In the genomic region with DNA sequence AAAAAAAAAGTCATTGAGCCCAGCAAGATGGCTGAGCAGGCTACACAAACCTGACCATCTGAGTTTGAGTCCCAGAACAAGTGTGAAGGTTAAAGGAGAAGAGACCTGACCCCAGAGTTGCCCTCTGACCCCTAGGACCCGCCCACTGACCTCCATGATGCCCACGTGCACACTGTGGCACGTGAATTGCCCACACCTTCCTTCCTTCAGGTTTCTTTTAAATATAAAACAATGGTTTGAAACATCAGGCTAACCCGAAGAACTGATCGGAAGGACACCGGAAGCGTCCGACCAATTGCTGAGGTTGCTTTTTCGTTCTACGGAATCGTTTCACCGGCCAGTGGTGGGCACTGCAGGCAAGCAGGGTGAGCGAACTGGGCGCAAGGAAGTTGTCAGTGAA, we compare ENCODE assay signal across 22 mouse cellular contexts.
A peak's percentile ranks its signal among the peaks of the same experiment; 100 is the strongest.
DNase-seq lines count a peak whose midpoint lies in the region; ATAC-seq and TF ChIP-seq lines count a peak whose summit lies in the region.
"Had no signal": no experiment of that assay in that cellular context is flagged by ENCODE, and none has a peak within 500 bp of the region (broad histone marks: within the 10 kb centered on the region; RNA-seq: fewer than 3 reads in every experiment).

No protein-coding gene starts in this region.

- 93% methylated on average over 14 of the region's 14 CpGs for WGBS in heart, embryonic 10.5 days
- 94% methylated on average over 14 of the region's 14 CpGs for WGBS in limb, embryonic 10.5 days
- 93% methylated on average over 14 of the region's 14 CpGs for WGBS in forebrain, embryonic 14.5 days

- no peak for TF ChIP-seq POLR2A in testis, adult 2 months (IDR thresholded peaks at IDR 0.05; ENCODE audit: control insufficient read depth, low read depth, low read length)

- no peak for ATAC-seq in forebrain, embryonic 14.5 days
- ATAC-seq: CD4-positive, CD25-positive, alpha-beta regulatory T cell, adult 4 months; forebrain, embryonic 13.5 days; forebrain, embryonic 16.5 days had no signal

- H3K27me3 ChIP-seq in heart, embryonic 10.5 days (ENCODE audit: insufficient read depth, poor library complexity, severe bottlenecking): no peaks in the 10 kb centered on the region
- no peaks in the 10 kb centered on the region for H3K27me3 ChIP-seq in testis, adult 2 months (ENCODE audit: control insufficient read depth, insufficient read depth, low read length)
- H3K27me3 ChIP-seq in limb, embryonic 10.5 days (ENCODE audit: low read depth, poor library complexity, severe bottlenecking): no peaks in the 10 kb centered on the region
- no peaks in the 10 kb centered on the region for H3K27me3 ChIP-seq in forebrain, embryonic 14.5 days (replicated peaks; ENCODE audit: control insufficient read depth, insufficient read depth, low read length)
- H3K27me3 ChIP-seq: CH12.LX; embryonic facial prominence, embryonic 12.5 days; forebrain, embryonic 13.5 days had no signal

- no peak overlapping the region for H3K4me3 ChIP-seq in heart, embryonic 10.5 days
- H3K4me3 ChIP-seq in testis, adult 2 months (ENCODE audit: control insufficient read depth, low read depth, low read length): peak overlapping the region; percentile 35; the same call in 1 of the 2 replicates
- H3K4me3 ChIP-seq in limb, embryonic 10.5 days: no peak overlapping the region
- H3K4me3 ChIP-seq in forebrain, embryonic 14.5 days (ENCODE audit: low read depth, low read length): no peak overlapping the region
- H3K4me3 ChIP-seq: embryonic facial prominence, embryonic 12.5 days; forebrain, embryonic 13.5 days had no signal

- no peaks in the 10 kb centered on the region for H3K36me3 ChIP-seq in heart, embryonic 10.5 days
- no peaks in the 10 kb centered on the region for H3K36me3 ChIP-seq in testis, adult 2 months (ENCODE audit: control insufficient read depth, insufficient read depth, low read length)
- H3K36me3 ChIP-seq in limb, embryonic 10.5 days: no peaks in the 10 kb centered on the region
- H3K36me3 ChIP-seq in forebrain, embryonic 14.5 days (ENCODE audit: control insufficient read depth, insufficient read depth, low read length): no peaks in the 10 kb centered on the region
- H3K36me3 ChIP-seq: embryonic facial prominence, embryonic 12.5 days had no signal

- 0 out of 2 replicates have a peak overlapping the region, but pooled peaks have one; percentile 29 for H3K27ac ChIP-seq in heart, embryonic 10.5 days
- H3K27ac ChIP-seq in testis, adult 2 months (ENCODE audit: control insufficient read depth, insufficient read depth, low read depth, low read length): no peak overlapping the region
- peak overlapping the region; percentile 31; the same call in 1 of the 2 replicates for H3K27ac ChIP-seq in limb, embryonic 10.5 days
- H3K27ac ChIP-seq in forebrain, embryonic 14.5 days (ENCODE audit: low read depth, low read length): no peak overlapping the region
- H3K27ac ChIP-seq: embryonic facial prominence, embryonic 12.5 days; forebrain, embryonic 13.5 days had no signal

- peaks cover 5% of the 10 kb centered on the region; the same call in 1 of the 2 replicates for H3K4me1 ChIP-seq in heart, embryonic 10.5 days
- H3K4me1 ChIP-seq in testis, adult 2 months (ENCODE audit: control insufficient read depth, insufficient read depth, low read length): peaks cover 7% of the 10 kb centered on the region
- peaks cover 36% of the 10 kb centered on the region for H3K4me1 ChIP-seq in limb, embryonic 10.5 days
- no peaks in the 10 kb centered on the region for H3K4me1 ChIP-seq in forebrain, embryonic 14.5 days (ENCODE audit: control insufficient read depth, insufficient read depth, low read length)
- H3K4me1 ChIP-seq: forebrain, embryonic 13.5 days had no signal

- H3K4me2 ChIP-seq in forebrain, embryonic 14.5 days (ENCODE audit: low read length): no peak overlapping the region
- H3K4me2 ChIP-seq: embryonic facial prominence, embryonic 12.5 days; forebrain, embryonic 13.5 days had no signal

- H3K9ac ChIP-seq in forebrain, embryonic 14.5 days (ENCODE audit: low read length): no peak overlapping the region
- H3K9ac ChIP-seq: embryonic facial prominence, embryonic 12.5 days; forebrain, embryonic 13.5 days had no signal

- no peak for DNase-seq in heart, embryonic 10.5 days (ENCODE audit: low spot score)
- no peak for DNase-seq in heart, adult 9 months (ENCODE audit: low spot score in 2 of 2)
- no peak for DNase-seq in testis, postnatal 14 days (ENCODE audit: low spot score)
- DNase-seq in ZHBTc4 (ENCODE audit: low read depth, low spot score): peak; percentile 68
- DNase-seq in limb, embryonic 10.5 days (ENCODE audit: low spot score): no peak
- DNase-seq in right cerebral cortex, postnatal 25 days: no peak
- no peak for DNase-seq in forebrain, embryonic 14.5 days (ENCODE audit: low spot score)
- DNase-seq: adrenal gland, postnatal 25 days; B cell, adult 2 months; cerebellum, adult 11 months; cerebellum, adult 18-20 months; cerebellum, adult 8-10 months; cerebellum, adult 9-11 months; cerebellum, postnatal 14 days; cerebellum, postnatal 36 days; embryo, embryonic 11 days had no signal

- no peaks in the 10 kb centered on the region for H3K9me3 ChIP-seq in heart, embryonic 10.5 days
- H3K9me3 ChIP-seq in limb, embryonic 10.5 days (replicated peaks): no peaks in the 10 kb centered on the region
- H3K9me3 ChIP-seq in forebrain, embryonic 14.5 days (replicated peaks; ENCODE audit: control insufficient read depth, low read length): no peaks in the 10 kb centered on the region
- H3K9me3 ChIP-seq: embryonic facial prominence, embryonic 12.5 days; forebrain, embryonic 13.5 days had no signal

- TF ChIP-seq CTCF in testis, adult 2 months (IDR thresholded peaks at IDR 0.05; ENCODE audit: control insufficient read depth, insufficient read depth, insufficient replicate concordance, low read depth, low read length): no peak

Comparison
In these comparisons a context has a peak if more than half of its experiments do, and no peak if none do; other contexts are left out.
1. H3K27ac ChIP-seq: peak in heart, embryonic 10.5 days (single experiment) and limb, embryonic 10.5 days (single experiment); none in testis, adult 2 months (single experiment) and forebrain, embryonic 14.5 days (single experiment).